Mouse (Mus musculus) lung, adult 2 months (tissue): ENCODE measurements around the gene Rbfox3.

Experiments used
- CTCF ChIP-seq: fragments of 200-500 bp; IDR thresholded peaks from 2 replicates; pipeline ENCODE4 v1.5.1; 2011; ENCODE audit warnings: mild to moderate bottlenecking, low read length, control low read depth; ENCODE audit not compliant: insufficient read depth
- POLR2A ChIP-seq: fragments of 200-500 bp; IDR thresholded peaks from 2 replicates; pipeline ENCODE4 v1.6.1; 2011; ENCODE audit warnings: low read depth, mild to moderate bottlenecking, control low read depth, low read length, borderline replicate concordance; ENCODE audit errors: extremely low read depth

DNA sequence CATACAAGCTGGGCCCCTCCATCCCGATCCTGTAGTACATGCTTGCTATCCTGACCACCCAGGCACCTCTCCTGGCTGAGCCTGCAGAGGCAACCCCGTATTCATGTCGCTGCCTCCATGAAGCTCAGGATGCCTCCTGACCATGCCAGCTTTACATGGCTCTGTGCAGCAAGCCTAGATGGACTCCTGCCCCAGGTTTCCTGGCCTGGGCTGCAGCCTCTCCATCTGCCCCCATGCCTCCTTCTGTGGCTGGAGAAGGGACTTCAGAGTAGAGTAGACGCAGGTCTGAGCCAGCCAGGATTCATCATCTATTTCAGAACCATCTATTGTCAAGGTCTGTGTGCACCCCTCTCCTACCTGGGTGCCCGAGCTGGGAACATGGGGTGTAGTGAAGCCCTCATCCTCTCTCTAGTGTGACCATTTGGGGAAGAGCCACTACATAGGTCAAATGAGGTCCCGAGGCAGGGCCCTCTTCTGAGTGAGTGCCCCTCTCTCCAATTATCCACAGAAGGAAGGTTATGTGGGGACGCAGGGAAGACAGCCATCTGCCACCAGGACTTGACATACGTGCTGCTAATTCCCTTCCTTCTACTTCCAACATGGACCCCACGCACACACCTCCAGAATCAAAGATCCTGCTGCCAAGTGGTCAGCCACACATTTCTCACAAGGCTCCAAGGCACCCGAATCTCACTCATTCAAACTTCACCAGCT is 153.0 kb downstream of the Rbfox3 start:
- no peak for TF ChIP-seq CTCF
- no peak for TF ChIP-seq POLR2A
